Mouse (Mus musculus) liver, embryonic 11.5 days (tissue): ENCODE data around the gene Rcsd1. TPM values are rescaled to one million over a fixed set of nuclear protein-coding genes. Genes with fewer than 3 reads are reported as not detected.

Experiments used
- ATAC-seq: fragments of 200-750 bp; cut with Nextera tagmentation; replicated peaks from 2 replicates; pipeline ENCODE4 v1.8.0; 2017; ENCODE audit warnings: moderate number of reproducible peaks, mild to moderate bottlenecking, moderate TSS enrichment, moderate library complexity; ENCODE audit not compliant: low FRiP score
- DNase-seq: peaks from one replicate; pipeline ENCODE4 v3.0.0-alpha.2; 2017; ENCODE audit warnings: low spot score
- H3K27ac ChIP-seq: fragments of 300-500 bp; sonication (generic); 2 replicates; pipeline ENCODE4 v1.5.1; 2014; ENCODE audit warnings: mild to moderate bottlenecking, low read depth, low read length, control low read depth
- H3K27me3 ChIP-seq: fragments of 300-500 bp; sonication (generic); replicated peaks from 2 replicates; pipeline ENCODE4 v1.6.1; 2014; ENCODE audit warnings: low read length, mixed read lengths; ENCODE audit not compliant: control insufficient read depth, insufficient read depth
- H3K36me3 ChIP-seq: fragments of 300-500 bp; sonication (generic); 2 replicates; pipeline ENCODE4 v1.6.1; 2014; ENCODE audit warnings: mild to moderate bottlenecking, low read length, moderate library complexity, mixed read lengths; ENCODE audit not compliant: control insufficient read depth, insufficient read depth
- H3K4me1 ChIP-seq: fragments of 300-500 bp; sonication (generic); replicated peaks from 2 replicates; pipeline ENCODE4 v1.6.1; 2014; ENCODE audit warnings: low read length, mixed read lengths; ENCODE audit not compliant: control insufficient read depth, insufficient read depth
- H3K4me2 ChIP-seq: fragments of 300-500 bp; sonication (generic); 2 replicates; pipeline ENCODE4 v1.6.1; 2014; ENCODE audit warnings: mild to moderate bottlenecking, control low read depth, moderate library complexity
- H3K4me3 ChIP-seq: fragments of 300-500 bp; sonication (generic); 2 replicates; pipeline ENCODE4 v1.5.1; 2014; ENCODE audit warnings: low read depth, low read length, control low read depth
- H3K9ac ChIP-seq: fragments of 300-500 bp; sonication (generic); 2 replicates; pipeline ENCODE4 v1.6.1; 2014; ENCODE audit warnings: low read depth, low read length, control low read depth
- H3K9me3 ChIP-seq: fragments of 300-500 bp; sonication (generic); 2 replicates; pipeline ENCODE4 v1.6.1; 2016; ENCODE audit warnings: low read length, inconsistent platforms, mixed read lengths; ENCODE audit not compliant: control insufficient read depth
- WGBS: fragments of 180-500 bp; shearing (Covaris S2); extraction: QIAGEN DNeasy Blood & Tissue Kit; methylation state at CpG from one replicate; pipeline ENCODE4 v1.1.7; 2014; 5-methylcytosine and 5-hydroxymethylcytosine counted together
- polyA plus RNA-seq: library from polyadenylated mRNA; unstranded; fragments of >200 nt; fragmentation: Nextera tagmentation; extraction: Ambion mirVana; gene quantifications from 2 replicates; pipeline ENCODE4 v1.2.1, GENCODE M21; 2014

Gene Rcsd1
- polyA plus RNA-seq, 1 experiment from 2014 or later: 17.8 TPM

- no peak overlapping the region for H3K9ac ChIP-seq
- ATAC-seq (no peak), DNase-seq (peak; percentile 23)
- no peaks in the 10 kb centered on the region for H3K4me1 ChIP-seq
- no peaks in the 10 kb centered on the region for H3K9me3 ChIP-seq
- no peaks in the 10 kb centered on the region for H3K36me3 ChIP-seq
- 53% methylated on average over 5 of the region's 5 CpGs for WGBS
- H3K4me3 ChIP-seq: no peak overlapping the region
- H3K27me3 ChIP-seq: no peaks in the 10 kb centered on the region
- no peak overlapping the region for H3K27ac ChIP-seq
- no peak overlapping the region for H3K4me2 ChIP-seq
Observed at GRCm38 (mm10) chr1:165737451-165737850, 27.9 kb upstream of the Rcsd1 start.

DNA sequence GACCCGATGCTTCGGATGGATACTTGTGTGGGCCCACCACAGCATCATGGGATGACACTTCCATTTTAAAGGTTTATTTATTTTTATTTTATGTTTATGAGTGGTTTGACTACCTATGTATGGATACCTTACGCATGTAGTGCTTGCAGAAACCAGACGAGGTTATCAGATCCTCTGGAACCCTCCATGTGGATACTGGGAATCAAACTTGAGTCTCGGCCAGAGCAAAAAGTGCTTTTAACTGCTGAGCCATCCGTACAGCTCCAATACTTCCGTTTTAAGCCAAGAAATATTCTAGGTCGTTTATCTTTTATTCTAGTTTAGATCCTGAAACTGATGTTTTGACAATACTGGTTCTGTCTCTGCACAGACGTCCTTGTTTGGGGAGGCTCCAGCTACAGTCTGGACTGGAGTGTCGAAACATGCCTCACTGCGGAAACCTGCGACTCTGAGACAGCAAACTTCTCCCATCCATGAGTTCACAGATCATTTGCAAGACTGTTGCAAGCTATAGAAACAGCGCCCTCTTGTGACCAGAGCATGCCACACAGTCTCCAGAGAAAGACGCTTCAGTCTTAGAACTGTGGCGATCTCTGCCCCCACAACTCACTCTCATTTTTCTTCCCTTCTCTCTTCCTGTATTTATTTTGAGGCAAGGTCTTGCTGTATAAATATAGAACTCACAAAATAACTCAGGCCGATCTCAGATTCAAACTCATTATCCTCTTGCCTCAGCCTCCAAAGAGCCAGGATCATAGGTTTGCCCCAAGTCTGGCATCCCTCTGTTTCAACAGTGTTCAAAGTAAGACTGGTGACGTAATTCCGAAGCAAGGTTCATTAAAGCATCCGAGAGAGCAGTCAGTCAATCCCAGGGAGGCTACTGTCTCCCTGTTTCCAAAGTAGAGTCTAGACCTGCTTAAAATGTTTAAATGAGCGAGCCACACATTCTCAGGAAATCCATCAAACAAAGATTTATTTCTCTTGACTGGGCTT, 26.6 kb upstream of the Rcsd1 start:
- H3K27ac ChIP-seq: no peak overlapping the region
- no peaks in the 10 kb centered on the region for H3K36me3 ChIP-seq
- H3K4me2 ChIP-seq: peak overlapping the region; percentile 41
- DNase-seq (peak; percentile 70), ATAC-seq (peak; percentile 65)
- H3K9ac ChIP-seq: no peak overlapping the region
- 31% methylated on average over 20 of the region's 20 CpGs for WGBS
- no peak overlapping the region for H3K4me3 ChIP-seq
- no peaks in the 10 kb centered on the region for H3K9me3 ChIP-seq
- no peaks in the 10 kb centered on the region for H3K27me3 ChIP-seq
- H3K4me1 ChIP-seq: no peaks in the 10 kb centered on the region

DNA sequence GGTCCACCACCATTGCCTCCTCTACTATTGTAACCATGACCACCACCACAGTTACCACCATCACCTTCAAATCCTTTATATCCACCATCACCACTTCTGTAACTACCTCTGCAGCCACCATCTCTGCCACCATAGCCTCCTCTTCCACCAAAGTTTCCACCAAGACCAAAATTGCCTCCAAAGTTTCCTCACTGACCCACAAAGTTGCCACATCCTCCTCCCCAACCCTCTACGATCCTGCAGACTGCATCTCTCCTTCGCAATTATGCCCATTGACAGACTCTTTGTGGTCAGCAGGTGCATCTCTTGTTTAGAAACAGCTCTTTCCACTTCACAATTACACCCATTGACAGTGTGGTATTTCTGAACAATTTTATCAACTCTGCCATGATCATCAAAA, 25.3 kb upstream of the Rcsd1 start:
- no peak for DNase-seq
- Histone ChIP-seq H3K27me3 (no peaks in the 10 kb centered on the region), H3K4me1 (no peaks in the 10 kb centered on the region), H3K36me3 (no peaks in the 10 kb centered on the region), H3K27ac (no peak overlapping the region), H3K4me3 (no peak overlapping the region), H3K4me2 (no peak overlapping the region), H3K9me3 (no peaks in the 10 kb centered on the region), H3K9ac (no peak overlapping the region)
- no peak for ATAC-seq
- 89% methylated on average over 2 of the region's 2 CpGs for WGBS

DNA sequence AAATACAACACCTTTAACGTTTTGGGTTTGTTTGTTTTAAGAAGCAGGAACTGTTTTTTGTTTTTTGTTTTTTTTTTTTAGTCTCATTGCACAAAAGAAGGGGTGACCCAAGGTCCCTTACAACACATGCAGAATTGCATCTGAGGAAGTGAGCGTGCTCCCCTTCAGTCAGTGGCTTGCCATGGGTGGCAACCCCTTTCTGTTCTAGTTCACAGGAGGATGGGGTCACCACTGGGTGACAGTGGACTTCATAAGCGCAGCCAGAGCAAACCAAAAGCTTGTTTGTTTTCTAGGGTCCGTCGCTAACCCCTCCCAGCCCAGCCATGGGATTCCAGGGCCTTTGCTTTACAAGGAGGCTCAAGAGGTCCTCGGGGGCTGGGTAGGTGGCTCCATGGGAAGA, 22.0 kb upstream of the Rcsd1 start:
- no peak overlapping the region for H3K4me3 ChIP-seq
- 69% methylated on average over 6 of the region's 6 CpGs for WGBS
- no peak overlapping the region for H3K4me2 ChIP-seq
- H3K9ac ChIP-seq: no peak overlapping the region
- no peak overlapping the region for H3K27ac ChIP-seq
- DNase-seq (peak; percentile 28), ATAC-seq (no peak)
- no peaks in the 10 kb centered on the region for H3K4me1 ChIP-seq
- no peaks in the 10 kb centered on the region for H3K9me3 ChIP-seq
- H3K36me3 ChIP-seq: no peaks in the 10 kb centered on the region
- H3K27me3 ChIP-seq: no peaks in the 10 kb centered on the region

GRCm38 (mm10) chr1:165730129-165730528, 20.6 kb upstream of the Rcsd1 start:
- H3K9ac ChIP-seq: no peak overlapping the region
- H3K27me3 ChIP-seq: no peaks in the 10 kb centered on the region
- no peaks in the 10 kb centered on the region for H3K9me3 ChIP-seq
- H3K4me1 ChIP-seq: no peaks in the 10 kb centered on the region; the same call in 1 of the 2 replicates
- WGBS: 27% methylated on average over 1 of the region's 1 CpGs
- H3K4me2 ChIP-seq: no peak overlapping the region
- DNase-seq (no peak), ATAC-seq (no peak)
- H3K4me3 ChIP-seq: no peak overlapping the region
- no peak overlapping the region for H3K27ac ChIP-seq
- no peaks in the 10 kb centered on the region for H3K36me3 ChIP-seq

DNA sequence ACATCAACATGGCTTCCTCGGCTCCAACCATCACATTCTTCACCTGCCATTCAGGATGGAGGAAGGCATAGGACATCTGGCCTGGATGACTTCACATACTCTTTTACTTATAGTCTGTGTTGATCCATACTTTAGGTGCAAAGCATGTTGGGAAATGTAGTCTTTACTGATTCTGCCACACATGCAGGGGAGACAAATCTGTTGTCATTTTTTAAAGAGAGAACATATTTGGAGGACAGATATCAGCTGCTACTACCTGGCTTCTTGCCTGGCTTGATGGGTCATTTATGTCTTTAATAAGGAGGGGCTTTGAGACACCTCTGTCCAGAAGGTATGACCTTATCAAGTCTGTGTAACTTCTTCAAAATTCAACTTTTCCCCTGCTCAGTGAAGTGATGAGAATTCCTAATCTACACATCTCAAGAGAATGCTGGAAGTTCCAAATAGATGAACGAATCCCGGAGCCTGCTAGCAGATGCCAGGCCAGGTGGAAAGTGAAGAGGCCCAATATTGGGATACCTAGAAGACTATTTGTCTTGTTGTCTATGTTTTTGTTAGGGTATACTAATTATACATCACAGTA, 18.6 kb upstream of the Rcsd1 start:
- no peak overlapping the region for H3K9ac ChIP-seq
- no peaks in the 10 kb centered on the region; the same call in 1 of the 2 replicates for H3K4me1 ChIP-seq
- no peaks in the 10 kb centered on the region for H3K9me3 ChIP-seq
- ATAC-seq (no peak), DNase-seq (no peak)
- WGBS: 80% methylated on average over 3 of the region's 3 CpGs
- no peak overlapping the region for H3K27ac ChIP-seq
- no peak overlapping the region for H3K4me3 ChIP-seq
- H3K4me2 ChIP-seq: no peak overlapping the region
- H3K36me3 ChIP-seq: no peaks in the 10 kb centered on the region
- no peaks in the 10 kb centered on the region for H3K27me3 ChIP-seq

DNA sequence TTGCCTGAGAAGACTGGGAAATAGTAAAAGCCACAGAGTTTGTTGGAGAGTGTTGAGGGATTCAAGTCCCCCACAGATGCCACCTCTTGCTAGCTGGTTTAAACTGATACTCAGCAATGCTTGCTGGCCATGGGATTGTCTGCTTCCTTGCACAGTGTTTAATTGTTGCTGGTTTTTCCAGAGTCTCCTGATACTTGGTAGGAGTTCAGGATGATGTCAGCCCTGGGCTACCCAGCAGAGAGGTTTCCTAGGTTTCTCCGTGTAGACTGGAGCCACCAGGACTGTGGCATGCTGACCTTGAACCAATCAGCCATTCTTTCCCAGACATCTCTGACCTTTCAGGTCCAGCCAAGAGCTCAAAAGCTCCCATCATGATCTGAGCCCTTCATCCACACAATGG, 17.4 kb upstream of the Rcsd1 start:
- no peak overlapping the region for H3K27ac ChIP-seq
- 38% methylated on average over 1 of the region's 1 CpGs for WGBS
- ATAC-seq: no peak
- no peak overlapping the region for H3K4me2 ChIP-seq
- no peaks in the 10 kb centered on the region; the same call in 1 of the 2 replicates for H3K4me1 ChIP-seq
- no peak overlapping the region for H3K4me3 ChIP-seq
- DNase-seq: no peak
- H3K9ac ChIP-seq: no peak overlapping the region
- H3K27me3 ChIP-seq: no peaks in the 10 kb centered on the region
- H3K36me3 ChIP-seq: no peaks in the 10 kb centered on the region
- H3K9me3 ChIP-seq: no peaks in the 10 kb centered on the region

DNA sequence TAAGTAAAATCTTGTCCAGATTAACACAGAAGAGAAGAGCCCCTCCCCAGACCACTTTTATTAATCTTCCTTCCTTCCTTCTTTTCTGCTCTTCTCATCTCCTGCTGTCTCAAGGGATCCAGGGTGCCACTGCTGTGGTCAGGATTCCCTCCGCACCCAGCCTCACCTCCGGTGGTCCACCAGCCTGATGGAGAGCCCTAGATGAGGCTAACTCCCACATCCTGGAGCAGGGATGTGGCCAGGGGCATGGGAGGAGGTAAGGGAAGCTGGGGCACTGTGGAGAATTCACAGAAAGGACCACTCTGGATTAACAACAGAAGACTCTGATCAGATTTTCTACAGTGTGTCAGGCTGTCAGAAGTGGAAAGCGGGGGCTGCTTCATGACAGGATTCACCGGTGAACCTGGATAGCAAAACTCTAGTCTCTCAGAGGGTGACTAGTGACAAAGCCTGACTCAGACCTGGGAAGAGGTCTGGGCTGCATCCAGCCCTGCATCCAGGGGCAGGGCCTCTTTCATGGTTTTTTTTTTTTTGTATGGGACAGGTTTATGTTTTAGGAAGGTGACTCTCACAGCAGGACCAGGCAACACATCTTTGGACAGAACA, 15.6 kb upstream of the Rcsd1 start:
- H3K9ac ChIP-seq: no peak overlapping the region
- H3K27ac ChIP-seq: peak overlapping the region; percentile 27
- H3K36me3 ChIP-seq: no peaks in the 10 kb centered on the region
- WGBS: 81% methylated on average over 4 of the region's 4 CpGs
- DNase-seq (no peak), ATAC-seq (no peak)
- no peak overlapping the region for H3K4me3 ChIP-seq
- H3K9me3 ChIP-seq: no peaks in the 10 kb centered on the region
- no peaks in the 10 kb centered on the region; the same call in 1 of the 2 replicates for H3K4me1 ChIP-seq
- no peaks in the 10 kb centered on the region for H3K27me3 ChIP-seq
- no peak overlapping the region for H3K4me2 ChIP-seq
